Mouse (Mus musculus): ENCODE results near the gene Atad5.

Gene Atad5

GRCm38 (mm10) chr11:80176911-80177895, 88.0 kb downstream of the Atad5 start:
- no peak for DNase-seq (ENCODE audit: low read depth, low spot score)

GRCm38 (mm10) chr11:80178316-80178715, 89.1 kb downstream of the Atad5 start:
- no peak for DNase-seq (ENCODE audit: low read depth, low spot score)

DNA sequence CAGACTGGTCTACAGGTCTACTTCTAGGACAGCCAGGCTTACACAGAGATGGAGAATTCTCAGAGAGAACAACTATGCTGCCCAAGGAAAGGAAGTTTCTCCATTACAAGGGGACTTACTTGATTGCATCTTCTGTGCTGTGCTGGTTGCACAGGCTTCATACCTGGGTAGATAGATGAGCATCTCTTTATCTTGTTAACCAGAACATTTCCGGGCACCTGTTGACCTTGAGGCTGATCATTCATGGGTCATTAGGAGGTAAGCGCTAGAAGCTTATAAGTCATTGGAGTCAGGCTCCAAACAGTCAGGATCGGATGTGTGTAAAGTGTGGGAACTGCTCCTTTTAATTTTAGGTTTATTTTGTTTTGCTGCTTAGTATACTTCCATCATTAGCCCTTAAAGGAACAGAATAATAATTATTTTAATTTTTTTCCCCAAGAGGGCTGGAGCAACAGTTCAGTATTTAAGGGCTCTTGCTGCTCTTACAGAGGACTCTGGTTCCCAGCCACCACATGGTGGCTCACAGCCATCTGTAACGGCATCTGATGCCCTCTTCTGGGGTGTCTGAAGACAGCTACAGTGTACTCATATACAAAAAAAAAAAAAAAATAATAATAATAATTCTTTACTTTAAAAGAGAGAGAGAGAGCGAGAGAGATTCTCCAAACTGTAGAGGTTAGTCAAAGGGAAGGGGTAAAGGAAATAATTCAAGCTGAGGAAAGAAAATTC, 92.0 kb downstream of the Atad5 start:
- no peak for DNase-seq (ENCODE audit: low read depth, low spot score)

- DNase-seq (ENCODE audit: low read depth, low spot score) = peak; percentile 23
Observed at GRCm38 (mm10) chr11:80183054-80183704, 94.0 kb downstream of the Atad5 start.

DNA sequence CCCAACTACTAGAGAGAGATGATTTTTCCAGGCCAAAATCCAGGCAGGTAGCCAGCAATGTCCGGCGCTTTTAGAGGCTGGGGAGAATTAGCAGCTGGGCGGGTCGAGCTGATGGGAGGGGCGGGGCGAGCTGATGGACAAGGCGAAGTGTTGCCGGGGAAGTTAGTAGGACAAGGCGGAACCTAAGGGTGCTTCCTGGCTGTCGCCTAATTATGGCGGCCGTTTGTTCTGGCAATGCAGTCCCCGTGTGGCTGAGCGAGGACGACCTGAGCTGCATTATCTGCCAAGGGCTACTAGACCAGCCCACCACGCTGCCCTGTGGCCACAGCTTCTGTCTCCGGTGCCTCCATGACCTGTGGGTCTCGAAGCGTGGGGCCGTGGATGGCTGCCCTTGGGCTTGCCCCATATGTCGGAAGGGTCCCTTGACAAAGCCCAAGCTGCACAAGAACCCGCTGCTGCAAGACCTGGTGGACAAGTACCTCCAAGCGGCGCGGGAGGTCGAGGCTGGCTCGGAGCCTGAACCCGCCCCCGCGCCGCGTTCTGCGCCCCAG, 94.6 kb downstream of the Atad5 start, which contains the start of gene Rnf135:
TSS of gene Rnf135 (plus strand) at position 147 of the 551 bp plus-strand sequence.
- peak; percentile 79 for DNase-seq (ENCODE audit: low read depth, low spot score)

DNA sequence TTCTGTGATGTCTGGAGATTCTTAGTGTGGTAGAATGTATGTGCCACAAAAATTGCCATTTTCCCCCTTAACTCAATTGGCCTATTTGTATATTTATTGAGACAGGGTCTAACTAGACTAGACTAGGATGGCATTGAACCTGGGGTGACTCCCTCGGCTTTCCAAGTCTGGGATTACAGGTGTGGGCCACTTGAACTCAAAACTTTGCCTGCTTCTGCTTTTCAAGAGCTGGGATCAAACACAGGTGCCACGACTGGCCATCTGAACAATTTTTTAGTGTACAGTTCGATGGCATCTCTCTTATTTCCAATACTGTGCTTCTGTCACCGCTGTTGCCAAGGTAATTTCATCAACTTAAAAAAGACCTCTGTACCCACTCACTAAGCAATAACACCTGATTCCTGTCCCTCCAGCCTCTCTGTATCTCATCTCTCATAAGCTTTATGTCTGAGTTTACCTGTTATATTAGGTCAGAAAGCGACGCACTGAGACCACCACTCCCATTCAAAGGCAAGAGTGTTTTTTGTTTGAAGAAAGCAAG, 95.4 kb downstream of the Atad5 start:
- DNase-seq (ENCODE audit: low read depth, low spot score) = no peak

Data from CD4-positive helper T cell, adult 2 months (primary cell).